Mouse (Mus musculus): ENCODE measurements around the gene Syngr2.

DNA sequence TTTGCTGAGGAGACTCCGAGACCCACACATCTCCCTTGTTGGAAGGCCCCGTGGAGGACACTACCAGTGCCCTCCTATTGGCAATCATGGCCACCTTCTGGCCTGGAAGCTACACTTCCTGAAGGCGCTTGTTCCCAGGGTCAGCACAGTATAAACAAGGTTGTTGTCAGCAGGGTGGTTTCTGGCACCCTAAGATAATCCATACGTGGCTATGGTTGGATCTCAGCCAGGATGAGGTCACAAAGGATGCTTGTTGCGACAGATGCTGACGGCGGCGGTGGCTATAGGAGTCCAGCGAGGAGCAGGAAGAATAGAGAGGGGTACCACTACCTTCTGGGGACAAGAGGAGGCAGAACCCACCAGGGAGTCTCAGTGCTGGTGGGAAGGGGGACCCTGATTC is 20.9 kb downstream of the Syngr2 start:
- TF ChIP-seq POLR2A (IDR thresholded peaks at IDR 0.05; ENCODE audit: low read depth, low read length) (no peak), CTCF (IDR thresholded peaks at IDR 0.05; ENCODE audit: extremely low read depth, insufficient read length, insufficient replicate concordance, low read depth, low read length) (no peak)

All from small intestine, adult 2 months (tissue).